Mouse (Mus musculus): ENCODE data around the gene Gstm2. TPM values are rescaled to one million over a fixed set of nuclear protein-coding genes. Genes with fewer than 3 reads are reported as not detected.
"Not testable (repeated sequence)": the region's sequence is repeated elsewhere in the genome, so short reads cannot be mapped to it uniquely, and the experiment has no call there.

Gene Gstm2
- total RNA-seq (2021), result 1 to 10 TPM; 3.3 TPM
- long read RNA-seq, experiment 1, transcript Gstm2-201 (8 exons, 1,064 nt), result major isoform, 5 of 6 reads
- long read RNA-seq, experiment 1, partial matches to known transcripts, result 0 of 6 reads
- long read RNA-seq, experiment 1, other reads (novel, unspliced or antisense), result 1 of 6 reads
- long read RNA-seq, experiment 2, partial matches to known transcripts, result 0 of 2 reads
- long read RNA-seq, experiment 2, other reads (novel, unspliced or antisense), result 0 of 2 reads

DNA sequence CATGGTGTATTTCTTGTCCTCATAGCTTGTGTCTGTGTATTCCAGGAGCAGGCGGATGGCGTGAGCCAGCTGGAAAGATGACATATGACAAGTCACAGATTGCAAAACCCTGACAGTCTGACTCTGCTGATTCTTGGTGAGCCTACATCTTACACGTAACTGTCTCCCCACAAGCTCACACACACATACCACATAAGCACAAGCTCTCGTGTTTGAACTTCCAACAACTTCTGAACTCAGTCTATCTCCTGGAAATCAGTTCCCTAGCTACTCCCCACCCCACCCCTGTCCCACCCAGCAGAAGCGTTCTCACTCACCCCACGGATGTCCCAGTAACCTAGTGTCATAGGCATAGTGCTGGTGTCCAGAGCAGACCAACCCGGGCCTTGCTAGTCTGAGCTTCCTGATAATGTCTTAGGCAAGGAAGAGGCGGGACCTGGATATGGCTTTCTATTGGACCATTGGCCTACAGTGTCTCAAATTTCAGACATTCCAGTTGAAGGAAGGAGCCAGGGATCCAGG, at the start of gene Gstm2:
Gene Gstm2, minus strand, starts transcription at position 413 of the 522 bp plus-strand sequence.
- intact Hi-C loops (cut with DNase I), result no loop called here

DNA sequence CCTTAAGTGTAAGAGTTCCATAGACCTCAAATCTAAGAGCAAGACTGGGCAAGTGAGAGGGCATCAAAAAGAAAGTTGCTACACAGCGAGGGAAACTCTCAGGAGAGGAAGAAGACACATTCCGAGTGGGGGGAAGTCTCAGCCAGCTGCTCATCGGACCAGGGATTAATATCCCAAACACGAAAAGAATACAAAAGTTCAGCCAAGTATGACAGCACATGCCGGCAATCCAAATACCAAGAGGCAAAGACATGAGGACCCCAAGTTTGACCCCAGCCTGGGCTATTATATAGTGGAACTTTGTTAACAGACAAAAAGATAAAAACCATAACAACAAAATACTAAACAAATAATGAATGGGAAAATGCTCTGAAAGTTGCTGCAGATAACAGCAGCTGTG, 46.9 kb upstream of the Gstm2 start:
- intact Hi-C loops (cut with DNase I), result no loop called here
- no peak for DNase-seq (ENCODE audit: low spot score in 2 of 2)

More for the DNA sequence above, at the start of gene Gstm2:
- DNase-seq (ENCODE audit: low spot score in 2 of 2), result peak in 1 of 2 experiments; percentile 23

DNA sequence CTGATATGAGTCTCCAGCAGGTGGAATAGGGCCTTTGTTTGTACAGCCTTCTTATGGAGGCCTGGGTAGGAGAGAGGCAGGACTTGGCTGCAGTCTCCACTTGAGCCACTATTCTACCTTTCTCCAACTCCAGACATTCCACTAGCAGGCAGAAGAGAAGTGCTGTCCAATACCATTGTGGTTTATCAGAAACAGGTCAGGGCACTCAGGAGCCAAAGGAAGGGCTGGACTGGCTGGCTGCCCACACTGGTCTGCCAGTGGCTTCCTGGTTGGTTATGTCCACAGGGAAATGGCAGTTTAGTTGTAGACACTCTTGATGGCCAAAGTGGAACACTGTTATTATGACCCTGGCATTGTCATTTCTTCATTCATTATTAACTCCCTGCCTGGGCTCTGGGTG, 45.9 kb upstream of the Gstm2 start:
- intact Hi-C loops (cut with DNase I), result no loop called here
- DNase-seq (ENCODE audit: low spot score in 2 of 2), result no peak

DNA sequence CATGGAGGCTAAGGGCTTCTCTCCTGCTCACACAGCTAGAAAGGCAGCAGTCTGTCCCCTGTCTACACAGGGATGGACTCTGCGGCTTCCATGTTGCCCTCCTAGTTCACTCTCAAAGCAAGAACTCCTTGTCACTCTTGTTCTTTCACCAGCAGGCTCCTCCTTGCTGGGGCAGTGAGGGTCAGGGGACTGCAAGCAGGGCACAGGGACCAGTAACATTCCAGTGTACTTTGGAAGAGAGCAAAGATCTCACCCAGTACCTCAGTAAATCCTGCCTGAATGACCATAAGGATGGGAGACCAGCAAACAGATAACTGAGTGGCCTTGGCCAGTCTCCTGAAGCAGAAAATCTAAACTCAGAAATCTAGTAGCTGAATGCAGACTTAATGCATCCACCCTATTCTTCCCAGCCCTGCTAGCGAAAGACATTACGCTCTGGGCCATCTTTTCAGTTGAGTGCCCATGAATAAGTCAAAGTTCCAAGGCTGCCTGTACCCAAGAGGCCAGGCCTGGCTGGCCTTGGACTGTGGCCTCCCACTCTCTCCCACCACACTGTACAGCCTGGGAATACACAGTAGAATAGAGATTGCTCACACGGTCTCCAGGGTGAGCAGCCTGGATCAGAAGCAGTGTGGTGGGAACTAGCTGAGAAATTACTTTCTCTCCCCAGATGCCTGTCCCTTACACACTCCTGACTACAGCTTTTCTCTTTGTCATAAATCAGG, 42.5 kb upstream of the Gstm2 start:
- DNase-seq (ENCODE audit: low spot score in 2 of 2), result no peak
- intact Hi-C loops (cut with DNase I), result no loop called here

DNA sequence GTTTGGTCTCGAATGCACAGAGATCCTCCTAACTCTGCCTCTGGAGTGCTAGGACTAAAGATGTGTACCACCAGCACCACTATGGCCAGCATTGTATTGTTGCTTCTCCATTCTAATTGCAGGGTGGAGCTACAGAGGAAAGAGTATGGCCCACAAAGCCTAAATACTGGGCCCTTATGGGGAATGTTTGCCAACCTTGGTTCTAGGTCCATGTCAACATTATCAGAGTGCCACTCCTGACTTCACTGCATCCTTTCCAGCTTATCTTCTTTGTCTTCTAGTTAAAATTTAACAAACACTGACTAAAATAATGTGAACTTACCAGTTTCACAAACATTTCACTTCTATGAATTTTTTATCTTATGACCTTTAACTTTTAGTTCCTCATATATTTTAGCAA, 40.3 kb upstream of the Gstm2 start:
- intact Hi-C loops (cut with DNase I), result no loop called here
- DNase-seq (ENCODE audit: low spot score in 2 of 2), result no peak

DNA sequence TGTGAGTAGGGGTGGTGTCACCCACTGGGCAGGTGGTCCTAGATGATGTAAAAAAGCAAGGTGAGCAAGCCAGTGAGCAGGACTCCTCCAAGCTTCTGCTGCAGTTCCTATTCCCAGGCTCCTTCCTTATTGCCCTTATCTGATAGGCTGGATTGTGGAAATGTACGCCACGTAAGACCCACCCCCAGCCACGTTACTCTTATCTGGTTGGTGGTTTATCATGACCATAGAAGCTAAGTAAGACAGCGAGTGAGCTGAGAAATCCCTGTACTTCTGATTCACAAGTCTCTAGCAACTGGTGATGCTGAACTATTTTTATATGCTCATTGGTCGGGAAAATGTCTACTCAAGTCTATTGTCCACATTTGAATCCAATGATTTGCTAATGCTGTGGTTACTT, 39.8 kb upstream of the Gstm2 start:
- DNase-seq (ENCODE audit: low spot score in 2 of 2), result peak in 1 of 2 experiments; percentile 52
- intact Hi-C loops (cut with DNase I), result no loop called here

DNA sequence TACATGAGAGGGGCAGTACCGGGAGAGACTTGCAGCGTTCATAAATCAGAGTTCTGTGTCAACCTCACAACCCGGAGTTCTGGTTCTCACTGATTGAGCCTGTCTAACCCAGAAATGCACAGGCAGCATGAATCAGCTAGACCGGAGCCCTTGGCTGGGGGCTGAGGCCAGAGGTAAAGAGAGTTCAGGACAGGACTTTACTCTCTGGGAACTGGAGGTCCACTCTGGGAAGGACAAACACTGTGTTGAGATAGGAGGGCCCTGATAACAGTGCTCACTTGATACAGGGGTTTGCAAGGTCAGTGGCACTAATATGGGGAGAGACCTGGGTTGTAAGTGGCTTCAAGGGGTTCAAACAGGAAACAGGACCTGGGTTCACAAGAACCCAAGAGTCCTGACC, 39.1 kb upstream of the Gstm2 start:
- DNase-seq (ENCODE audit: low spot score in 2 of 2), result no peak
- intact Hi-C loops (cut with DNase I), result no loop called here

DNA sequence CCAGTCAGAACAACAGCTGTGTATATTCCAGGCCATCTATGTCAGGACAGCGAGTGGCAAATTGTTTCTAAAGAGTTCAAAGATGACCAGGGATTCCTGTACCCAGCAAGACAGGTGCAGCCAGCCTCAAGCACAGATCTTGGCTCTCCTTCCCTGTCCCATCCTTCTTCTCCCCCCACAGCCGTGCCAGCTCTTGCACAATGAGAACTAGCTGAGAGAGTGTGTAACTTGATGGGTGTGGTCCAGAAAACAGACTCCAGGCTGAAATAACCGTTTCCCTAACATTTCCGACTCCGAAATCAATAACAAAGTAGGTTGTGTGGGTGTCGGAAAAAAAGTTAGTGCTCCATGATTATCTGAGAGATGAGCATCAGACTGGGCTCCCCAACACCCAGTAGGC, 36.4 kb upstream of the Gstm2 start:
- intact Hi-C loops (cut with DNase I), result no loop called here
- DNase-seq (ENCODE audit: low spot score in 2 of 2), result no peak

DNA sequence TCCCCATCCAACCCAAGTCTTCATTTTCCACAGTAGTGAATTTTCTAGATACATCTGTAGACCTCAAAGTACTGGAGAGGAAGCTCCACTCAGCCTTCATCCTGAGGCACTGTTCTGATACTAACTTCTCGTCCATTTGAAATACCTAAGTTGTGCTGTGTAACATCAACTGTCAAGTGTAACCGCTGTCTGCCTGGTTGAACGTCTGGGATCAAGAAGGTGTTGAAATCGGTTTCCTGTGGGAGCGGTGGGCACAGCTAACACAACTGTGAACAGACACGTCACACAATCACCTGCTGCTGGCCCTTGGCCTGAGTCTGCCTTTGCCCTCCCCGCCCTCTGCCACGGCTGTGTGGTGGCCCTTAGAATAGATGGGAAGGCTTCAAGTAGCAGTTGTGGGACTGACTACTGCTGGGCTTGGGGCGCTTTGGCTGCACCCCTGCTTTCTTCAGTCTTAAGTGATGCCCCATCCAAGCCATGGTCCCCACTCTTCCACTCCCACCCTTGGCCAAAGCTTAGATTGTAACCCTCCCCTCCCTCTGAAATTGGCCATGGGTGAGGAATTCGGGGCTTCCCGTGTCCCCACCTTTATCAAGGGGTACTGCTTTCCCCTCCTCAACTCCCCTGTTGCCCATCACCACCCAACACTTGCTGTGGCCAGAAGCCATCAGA, 34.2 kb upstream of the Gstm2 start:
- DNase-seq (ENCODE audit: low spot score in 2 of 2); intact Hi-C loops (cut with DNase I): not testable (repeated sequence)

DNA sequence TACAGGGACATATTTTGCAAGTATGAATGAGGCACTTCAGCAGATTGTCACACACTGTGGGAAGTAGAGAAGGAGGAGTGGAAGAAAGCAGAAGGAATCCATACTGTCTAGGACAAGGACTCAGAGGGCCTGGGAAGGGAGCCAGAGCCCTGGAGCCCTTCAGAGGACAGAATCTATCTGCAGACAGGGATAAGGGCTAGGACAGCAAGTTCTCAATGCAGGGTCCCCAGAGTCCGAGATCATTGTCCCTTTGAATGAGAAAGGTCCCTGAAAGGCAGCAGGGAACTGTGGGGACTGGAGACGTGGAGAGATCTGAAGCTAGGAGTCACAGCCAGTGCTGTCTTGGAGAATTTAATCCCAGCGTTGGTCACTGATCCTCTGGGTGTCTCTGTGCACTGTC, 33.0 kb upstream of the Gstm2 start:
- intact Hi-C loops (cut with DNase I), result loop anchor here (2.0 to 5.0 kb wide), 3 partner anchors 42 to 152 kb away; no protein-coding TSS in a partner anchor
- not testable (repeated sequence) for DNase-seq (ENCODE audit: low spot score in 2 of 2)

DNA sequence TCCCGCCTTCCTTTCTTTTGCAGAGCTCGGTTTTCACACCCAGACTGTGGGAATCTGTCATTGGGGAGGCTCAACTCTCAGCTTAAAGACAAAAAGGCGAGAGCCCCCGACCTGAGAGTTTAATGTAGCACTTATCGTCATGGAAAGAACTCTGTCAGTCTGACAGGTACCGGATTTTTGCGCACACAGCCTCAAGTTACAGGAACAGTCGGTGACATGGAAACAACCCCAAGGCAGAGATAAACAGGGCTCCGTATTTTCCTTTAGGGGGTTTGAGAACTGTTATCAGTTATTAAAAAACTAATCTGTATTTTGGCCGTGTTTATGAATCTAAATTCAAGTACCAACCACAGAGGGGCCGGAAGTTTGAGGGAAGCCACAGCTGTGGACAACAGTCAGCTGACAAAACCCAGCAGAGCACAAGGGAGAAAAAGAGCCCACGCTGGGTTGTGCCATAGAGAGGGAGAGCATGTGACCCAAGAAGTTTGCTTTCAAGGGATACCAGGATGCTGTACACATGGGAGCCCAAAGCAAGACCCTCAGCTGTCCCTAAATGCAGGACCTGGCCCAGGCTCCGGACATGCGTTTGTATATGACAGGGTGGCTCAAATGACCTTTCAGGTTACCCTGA, 32.1 kb upstream of the Gstm2 start:
- DNase-seq (ENCODE audit: low spot score in 2 of 2), result no peak
- intact Hi-C loops (cut with DNase I), result loop anchor here (2.0 to 5.0 kb wide), 3 partner anchors 42 to 151 kb away; no protein-coding TSS in a partner anchor

DNA sequence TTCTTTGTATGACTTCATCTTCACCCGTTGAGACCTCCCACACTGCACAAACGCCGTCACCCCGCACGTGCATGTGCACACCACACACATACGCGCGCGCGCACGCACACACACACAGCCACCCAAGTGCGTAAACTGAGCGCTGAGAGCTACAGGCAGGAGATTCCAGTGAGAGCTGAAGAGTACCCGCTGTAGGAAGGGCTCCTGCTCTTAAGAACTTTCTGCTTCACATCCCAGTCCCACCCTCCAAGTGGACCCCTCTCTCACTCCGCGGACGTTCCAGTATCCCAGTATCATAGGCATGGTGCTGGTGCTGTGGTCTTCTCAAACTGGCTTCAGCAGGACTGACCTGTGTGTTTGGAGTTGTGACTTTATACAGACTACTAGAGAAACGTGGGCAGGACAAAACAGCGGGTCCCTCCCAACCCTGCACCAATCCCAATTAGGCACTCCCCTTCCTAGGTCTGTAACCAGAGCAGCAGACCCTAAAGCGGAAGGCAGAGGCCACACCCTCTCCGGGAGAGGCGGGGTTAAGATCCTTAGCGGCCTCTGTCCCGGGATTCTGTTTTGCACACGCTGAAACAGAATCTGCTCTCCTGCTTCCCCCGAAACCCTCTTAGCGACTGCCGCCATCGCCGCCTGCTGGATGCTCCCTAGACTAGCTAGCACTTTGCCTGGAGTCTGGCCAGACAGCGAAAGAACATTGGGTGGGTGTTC, 31.4 kb upstream of the Gstm2 start, which contains the start of gene Gstm1:
Gene Gstm1, minus strand, starts transcription at position 501 of the 717 bp plus-strand sequence.
- peak; percentile 94 to 95 for DNase-seq (ENCODE audit: low spot score in 2 of 2)
- intact Hi-C loops (cut with DNase I), result loop anchor here (2.0 to 5.0 kb wide), 3 partner anchors 43 to 150 kb away; no protein-coding TSS in a partner anchor

DNA sequence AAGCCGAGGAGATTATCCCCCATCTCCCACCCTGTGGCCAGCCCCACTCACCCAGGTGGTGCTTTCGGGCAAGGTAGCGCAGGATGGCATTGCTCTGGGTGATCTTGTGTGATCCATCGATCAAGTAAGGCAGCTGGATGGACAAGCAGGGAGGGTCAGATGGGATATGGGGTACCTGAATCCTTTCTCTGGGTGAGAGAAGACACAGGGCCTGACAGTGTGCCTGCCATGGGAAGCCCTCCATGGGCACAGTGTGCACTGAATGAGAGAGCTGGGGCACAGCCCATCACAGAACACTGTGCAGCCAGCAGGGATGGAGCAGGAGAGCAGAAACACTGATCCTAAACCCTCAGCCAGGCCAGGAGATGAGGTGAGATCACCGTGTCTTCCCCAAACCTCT, 30.2 kb upstream of the Gstm2 start:
- intact Hi-C loops (cut with DNase I), result loop anchor here (5.0 kb wide), 2 partner anchors 79 to 149 kb away; no protein-coding TSS in a partner anchor
- DNase-seq (ENCODE audit: low spot score in 2 of 2), result not testable (repeated sequence)

DNA sequence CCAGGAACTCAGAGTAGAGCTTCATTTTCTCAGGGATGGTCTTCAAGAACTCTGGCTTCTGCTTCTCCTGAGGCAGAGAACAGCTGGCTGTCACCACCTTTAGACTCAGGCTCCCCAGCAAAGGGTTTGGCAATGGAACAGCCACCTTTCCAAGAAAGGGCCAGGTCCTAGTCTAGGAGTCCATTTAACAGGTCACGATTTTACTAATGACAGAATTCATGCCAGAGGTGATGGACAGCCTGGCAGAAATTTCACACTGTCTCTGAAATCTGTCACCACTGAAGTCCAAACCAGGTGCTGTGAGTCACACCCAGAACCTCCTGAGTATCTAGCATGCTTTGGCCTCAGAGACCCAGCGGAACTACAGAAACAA, 28.7 kb upstream of the Gstm2 start:
- intact Hi-C loops (cut with DNase I), result loop anchor here (5.0 kb wide), 2 partner anchors 78 to 148 kb away; no protein-coding TSS in a partner anchor
- no peak for DNase-seq (ENCODE audit: low spot score in 2 of 2)

DNA sequence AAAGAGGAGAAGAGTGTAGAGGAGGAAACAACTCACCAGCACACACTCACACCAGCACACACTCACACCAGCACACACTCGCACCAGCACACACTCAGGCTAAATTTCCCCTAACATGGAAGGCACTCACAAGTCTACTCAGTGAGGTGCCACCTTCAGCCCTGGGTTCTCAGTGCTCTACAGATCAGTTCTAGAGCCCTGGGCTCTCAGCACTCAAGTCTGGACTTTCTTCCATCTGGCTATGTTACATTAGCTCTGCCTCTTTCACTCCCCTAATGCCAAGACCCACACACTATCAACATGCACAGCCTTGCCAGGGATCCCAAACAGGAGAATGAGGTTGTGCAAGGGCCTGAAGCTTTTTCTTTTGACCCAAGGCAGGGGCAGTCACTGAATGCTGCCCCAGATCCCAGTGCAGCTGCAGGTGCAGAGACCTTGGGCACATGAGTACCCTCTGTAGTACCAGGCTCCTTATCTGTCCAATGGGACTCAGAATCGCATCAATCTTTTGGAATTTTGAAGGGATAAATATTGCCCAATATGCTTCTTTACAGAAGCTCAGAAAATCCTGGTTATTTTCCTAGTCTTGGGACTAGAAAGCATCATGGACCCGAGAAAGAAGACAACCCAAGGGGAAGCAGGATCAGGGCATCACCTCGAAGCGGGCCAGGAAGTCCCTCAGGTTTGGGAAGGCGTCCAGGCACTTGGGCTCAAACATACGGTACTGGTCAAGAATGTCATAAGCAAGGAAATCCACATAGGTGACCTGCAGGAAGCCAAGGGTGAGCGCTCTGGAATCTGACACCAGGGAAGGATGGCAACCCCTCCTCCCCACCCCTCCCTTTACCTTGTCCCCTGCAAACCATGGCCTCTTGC, 28.1 kb upstream of the Gstm2 start:
- no peak for DNase-seq (ENCODE audit: low spot score in 2 of 2)
- intact Hi-C loops (cut with DNase I), result no loop called here

DNA sequence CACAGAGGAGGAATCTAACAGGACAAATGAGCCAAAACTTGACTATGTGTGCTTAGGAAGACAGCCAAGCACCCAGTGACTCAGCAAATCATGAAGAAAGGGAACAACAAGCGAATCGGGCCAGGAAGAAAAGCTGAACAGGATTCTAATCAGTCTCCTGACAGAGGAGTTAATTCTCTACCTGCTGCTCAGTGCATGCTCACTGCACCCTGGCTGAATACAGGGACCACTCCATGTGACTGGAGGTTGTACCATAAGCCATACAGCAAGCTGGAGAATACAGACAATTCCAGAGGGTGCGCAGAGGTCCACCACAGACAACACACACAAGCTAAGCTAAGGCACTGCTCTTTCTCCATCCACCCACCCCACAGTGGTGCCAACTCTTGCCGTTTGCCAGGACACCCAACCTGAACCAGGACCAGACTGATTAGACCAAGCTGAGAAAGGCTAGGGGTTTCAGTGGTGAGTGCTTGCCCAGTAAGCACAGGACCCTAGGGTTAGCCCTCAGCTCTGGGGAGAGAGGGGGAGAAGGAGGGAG, 27.1 kb upstream of the Gstm2 start:
- intact Hi-C loops (cut with DNase I), result no loop called here

DNA sequence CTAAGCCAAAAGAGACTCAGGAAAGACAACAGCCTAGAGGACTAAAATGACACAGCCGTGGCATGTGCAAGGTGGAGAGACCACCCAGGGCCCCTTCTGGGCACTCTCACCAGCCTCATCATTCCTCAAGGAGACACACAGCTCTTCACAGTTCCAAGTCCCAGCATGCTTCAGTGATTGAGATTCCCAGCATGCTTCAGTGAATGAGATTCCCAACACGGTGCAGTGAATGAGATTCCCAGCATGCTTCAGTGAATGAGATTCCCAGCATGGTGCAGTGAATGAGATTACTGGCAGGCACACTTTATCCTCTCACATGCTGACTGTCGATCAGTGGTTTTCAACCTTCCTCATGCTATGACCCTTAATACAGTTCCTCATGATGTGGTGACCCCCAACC, 25.3 kb upstream of the Gstm2 start:
- intact Hi-C loops (cut with DNase I), result no loop called here
- DNase-seq (ENCODE audit: low spot score in 2 of 2), result no peak

More for the DNA sequence above, 27.1 kb upstream of the Gstm2 start:
- DNase-seq (ENCODE audit: low spot score in 2 of 2), result peak; percentile 64 to 78

DNA sequence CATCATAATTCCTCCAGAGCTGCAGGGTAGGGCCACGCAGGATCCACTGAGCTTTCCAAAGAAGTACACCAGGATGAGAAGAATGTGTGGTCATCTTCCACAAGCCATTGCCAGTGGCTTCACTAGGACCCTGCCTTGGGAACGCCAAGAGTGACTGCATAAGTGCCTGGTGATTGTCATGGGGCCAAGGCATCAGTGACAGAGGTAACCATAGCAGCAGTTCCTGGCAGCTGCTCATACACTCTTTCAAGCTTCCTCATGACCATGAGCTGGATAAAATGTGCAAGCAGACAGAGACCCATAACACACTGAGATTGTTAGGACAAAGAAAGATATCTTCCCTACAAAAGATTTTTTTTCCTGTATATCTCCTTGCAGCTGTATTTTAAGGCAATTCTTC, 24.0 kb upstream of the Gstm2 start:
- DNase-seq (ENCODE audit: low spot score in 2 of 2), result peak in 1 of 2 experiments; percentile 68
- intact Hi-C loops (cut with DNase I), result no loop called here
